Mouse (Mus musculus) 3T3-L1 (cell line): Measurements from ENCODE around the gene 4932415D10Rik.

Experiments used
- DNase-seq: peaks from one replicate; pipeline ENCODE4 v3.0.0-alpha.2; 2015; ENCODE audit warnings: low read depth, low spot score

Gene 4932415D10Rik

GRCm38 (mm10) chr10:82316482-82316881, at the start of gene 4932415D10Rik:
Gene 4932415D10Rik, minus strand, starts transcription at chr10:82316582.
- DNase-seq, result no peak

- DNase-seq, result no peak
Observed at GRCm38 (mm10) chr10:82361911-82362310, 45.5 kb upstream of the 4932415D10Rik start.

GRCm38 (mm10) chr10:82355401-82355800, 39.0 kb upstream of the 4932415D10Rik start:
- DNase-seq, result peak; percentile 35

GRCm38 (mm10) chr10:82354083-82355010, 38.0 kb upstream of the 4932415D10Rik start, which contains the start of gene Gm4924:
Gene Gm4924, plus strand, starts transcription at chr10:82354255.
- DNase-seq, result peak; percentile 97

GRCm38 (mm10) chr10:82329826-82330225, 13.4 kb upstream of the 4932415D10Rik start:
- no peak for DNase-seq

GRCm38 (mm10) chr10:82320134-82320533, 3.8 kb upstream of the 4932415D10Rik start:
- peak; percentile 56 for DNase-seq

GRCm38 (mm10) chr10:82296440-82296839, 19.9 kb downstream of the 4932415D10Rik start:
- peak; percentile 41 for DNase-seq

GRCm38 (mm10) chr10:82257331-82257730, 59.1 kb downstream of the 4932415D10Rik start:
- no peak for DNase-seq

- DNase-seq, result no peak
Observed at GRCm38 (mm10) chr10:82245021-82245420, 71.4 kb downstream of the 4932415D10Rik start.

GRCm38 (mm10) chr10:82241401-82241788, 75.0 kb downstream of the 4932415D10Rik start:
- DNase-seq, result no peak

GRCm38 (mm10) chr10:82240742-82241400, 75.5 kb downstream of the 4932415D10Rik start, which contains the start of gene Zfp938:
Gene Zfp938, minus strand, starts transcription at chr10:82241280.
- DNase-seq, result peak; percentile 97
